Mouse (Mus musculus) splenic B cell, adult 2 months (primary cell): ENCODE measurements around the gene Cmah.
"Not testable (repeated sequence)": the region's sequence is repeated elsewhere in the genome, so short reads cannot be mapped to it uniquely, and the experiment has no call there.

Experiments used
- DNase-seq: peaks from one replicate; pipeline ENCODE4 v3.0.0-alpha.2; 2011; ENCODE audit warnings: low read depth, low spot score
- H3K27me3 ChIP-seq: 2 replicates; pipeline ENCODE4 v1.6.1; 2012; ENCODE audit warnings: mild to moderate bottlenecking, low read length, moderate library complexity, mixed read lengths; ENCODE audit not compliant: control insufficient read depth, poor library complexity, insufficient read depth, severe bottlenecking
- H3K36me3 ChIP-seq: 2 replicates; pipeline ENCODE4 v1.6.1; 2012; ENCODE audit warnings: mild to moderate bottlenecking, low read length, moderate library complexity, mixed read lengths; ENCODE audit not compliant: control insufficient read depth, poor library complexity, insufficient read depth, severe bottlenecking

The Cmah gene

GRCm38 (mm10) chr13:24330836-24331523 is 3.8 kb downstream of the Cmah start:
- H3K36me3 ChIP-seq, result no peaks in the 10 kb centered on the region
- H3K27me3 ChIP-seq, result no peaks in the 10 kb centered on the region
- no peak for DNase-seq

- Histone ChIP-seq H3K27me3 (no peaks in the 10 kb centered on the region), H3K36me3 (no peaks in the 10 kb centered on the region)
- no peak for DNase-seq
These were observed 5.3 kb downstream of the Cmah start for GRCm38 (mm10) chr13:24332537-24332936.

DNA sequence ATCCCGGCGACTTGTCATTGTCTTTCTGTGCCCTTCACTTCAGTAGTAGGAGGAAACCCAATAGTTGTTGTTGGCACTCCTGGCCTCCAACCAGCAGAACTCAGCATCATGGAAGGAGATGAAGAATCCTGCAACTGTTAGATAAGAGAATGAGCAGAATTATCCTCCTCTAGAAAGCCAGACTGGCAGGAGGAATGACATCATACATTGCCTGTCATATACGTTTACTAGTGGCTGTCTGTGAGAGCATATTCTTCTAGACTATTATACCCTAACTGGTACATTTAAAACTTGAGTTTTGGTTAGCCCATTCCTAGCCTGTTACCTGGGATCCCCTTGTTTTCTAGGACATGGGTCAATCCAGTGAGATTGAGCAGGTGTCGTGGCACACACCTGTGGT is 9.6 kb downstream of the Cmah start:
- DNase-seq, result no peak
- no peaks in the 10 kb centered on the region for H3K36me3 ChIP-seq

DNA sequence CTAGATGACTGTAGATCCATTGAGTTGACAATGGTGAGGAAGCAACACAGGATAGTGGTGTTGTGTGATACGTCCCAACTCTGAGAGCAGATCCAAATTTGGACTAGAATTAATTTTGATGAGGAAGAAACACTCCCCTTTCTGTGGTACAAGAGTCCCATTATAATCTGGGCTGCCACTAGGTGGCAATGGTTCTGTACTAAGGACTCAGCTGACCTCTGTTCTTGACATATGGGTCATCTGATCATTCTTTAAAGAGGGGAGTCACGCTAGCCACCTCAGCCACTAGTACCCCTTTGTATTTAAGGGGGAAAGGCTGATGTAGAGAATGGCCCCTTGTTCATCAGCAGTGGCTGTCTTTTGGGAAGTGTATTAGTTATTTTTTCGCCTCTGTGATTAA is 10.7 kb downstream of the Cmah start:
- no peaks in the 10 kb centered on the region for H3K36me3 ChIP-seq
- DNase-seq, result peak; percentile 82
- H3K27me3 ChIP-seq, result no peaks in the 10 kb centered on the region

More for the DNA sequence above, 9.6 kb downstream of the Cmah start:
- no peaks in the 10 kb centered on the region for H3K27me3 ChIP-seq

GRCm38 (mm10) chr13:24338343-24338861 is 11.2 kb downstream of the Cmah start:
- DNase-seq, result peak; percentile 69
- Histone ChIP-seq H3K36me3 (no peaks in the 10 kb centered on the region), H3K27me3 (no peaks in the 10 kb centered on the region)

- no peak for DNase-seq
- H3K36me3 ChIP-seq, result no peaks in the 10 kb centered on the region
- no peaks in the 10 kb centered on the region for H3K27me3 ChIP-seq
These were observed 12.7 kb downstream of the Cmah start for GRCm38 (mm10) chr13:24339907-24340306.

GRCm38 (mm10) chr13:24340462-24340861 is 13.3 kb downstream of the Cmah start:
- Histone ChIP-seq H3K27me3 (no peaks in the 10 kb centered on the region), H3K36me3 (no peaks in the 10 kb centered on the region)
- DNase-seq, result no peak

GRCm38 (mm10) chr13:24342091-24342490 is 14.9 kb downstream of the Cmah start:
- DNase-seq, result no peak
- no peaks in the 10 kb centered on the region for H3K36me3 ChIP-seq
- no peaks in the 10 kb centered on the region for H3K27me3 ChIP-seq

DNA sequence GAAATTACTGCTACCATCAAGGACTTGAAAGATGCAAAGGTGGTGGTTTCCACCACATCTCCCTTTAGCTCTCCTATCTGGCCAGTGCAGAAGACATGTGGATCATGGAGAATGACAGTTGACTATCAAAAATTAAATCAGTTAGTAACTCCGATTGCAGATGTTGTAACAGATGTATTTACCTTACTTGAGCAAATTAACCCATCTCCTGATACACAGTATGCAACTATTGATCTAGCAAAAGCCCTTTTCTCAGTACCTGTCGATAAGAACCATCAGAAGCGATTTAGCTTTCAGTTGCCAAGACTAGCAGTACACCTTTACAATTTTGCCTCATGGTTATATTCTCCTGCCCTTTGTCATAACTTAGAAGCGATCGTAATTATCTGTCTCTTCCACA is 25.8 kb downstream of the Cmah start:
- Histone ChIP-seq H3K36me3 (no peaks in the 10 kb centered on the region), H3K27me3 (no peaks in the 10 kb centered on the region)
- DNase-seq, result no peak

- no peaks in the 10 kb centered on the region for H3K27me3 ChIP-seq
- no peak for DNase-seq
- no peaks in the 10 kb centered on the region for H3K36me3 ChIP-seq
These were observed 27.5 kb downstream of the Cmah start for GRCm38 (mm10) chr13:24354751-24355150.

- DNase-seq, result no peak
- no peaks in the 10 kb centered on the region for H3K36me3 ChIP-seq
- no peaks in the 10 kb centered on the region for H3K27me3 ChIP-seq
These were observed 32.0 kb downstream of the Cmah start for GRCm38 (mm10) chr13:24359181-24359580.

DNA sequence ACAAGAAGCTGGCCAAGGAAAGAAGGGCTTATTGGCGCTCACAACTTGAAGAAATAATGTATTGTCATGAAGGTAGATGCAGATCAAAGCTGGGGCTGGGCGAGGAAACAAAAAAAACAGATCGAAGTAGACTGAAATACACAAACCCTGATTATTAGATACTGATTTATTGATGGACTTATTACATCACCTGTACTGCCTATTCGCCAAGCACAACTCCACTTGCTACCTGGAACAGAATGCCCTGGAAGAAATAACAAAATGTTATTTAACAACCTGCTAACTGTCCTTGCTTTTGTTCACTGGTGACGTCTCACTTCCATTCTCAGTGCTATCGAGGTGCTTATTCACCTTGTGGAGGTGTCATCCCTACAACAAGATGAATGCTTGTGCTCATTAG is 38.0 kb downstream of the Cmah start:
- no peak for DNase-seq
- Histone ChIP-seq H3K36me3 (no peaks in the 10 kb centered on the region), H3K27me3 (no peaks in the 10 kb centered on the region)

- no peak for DNase-seq
- Histone ChIP-seq H3K27me3 (no peaks in the 10 kb centered on the region), H3K36me3 (no peaks in the 10 kb centered on the region)
These were observed 45.8 kb downstream of the Cmah start for GRCm38 (mm10) chr13:24372893-24373599.

DNA sequence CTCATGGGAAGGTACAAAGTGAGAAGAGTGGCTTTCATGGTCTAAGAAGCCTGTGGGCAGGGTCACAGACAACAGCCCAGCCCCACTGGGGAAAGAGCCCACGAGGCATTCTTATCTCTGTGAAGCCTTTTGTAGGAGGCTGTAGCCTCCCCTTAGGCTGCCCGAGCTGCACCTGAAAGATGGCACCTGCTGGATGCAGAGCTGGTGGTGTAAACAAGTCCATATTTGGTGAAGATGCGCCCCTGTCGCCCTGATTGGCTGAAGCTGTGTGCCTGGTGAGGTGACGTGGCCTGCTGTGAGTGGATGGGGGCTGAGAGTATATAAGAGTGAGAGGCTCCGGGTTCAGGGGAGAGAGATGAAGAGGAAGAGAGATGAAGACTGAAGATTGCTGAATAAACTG is 47.4 kb downstream of the Cmah start:
- H3K36me3 ChIP-seq, DNase-seq, H3K27me3 ChIP-seq: not testable (repeated sequence)

DNA sequence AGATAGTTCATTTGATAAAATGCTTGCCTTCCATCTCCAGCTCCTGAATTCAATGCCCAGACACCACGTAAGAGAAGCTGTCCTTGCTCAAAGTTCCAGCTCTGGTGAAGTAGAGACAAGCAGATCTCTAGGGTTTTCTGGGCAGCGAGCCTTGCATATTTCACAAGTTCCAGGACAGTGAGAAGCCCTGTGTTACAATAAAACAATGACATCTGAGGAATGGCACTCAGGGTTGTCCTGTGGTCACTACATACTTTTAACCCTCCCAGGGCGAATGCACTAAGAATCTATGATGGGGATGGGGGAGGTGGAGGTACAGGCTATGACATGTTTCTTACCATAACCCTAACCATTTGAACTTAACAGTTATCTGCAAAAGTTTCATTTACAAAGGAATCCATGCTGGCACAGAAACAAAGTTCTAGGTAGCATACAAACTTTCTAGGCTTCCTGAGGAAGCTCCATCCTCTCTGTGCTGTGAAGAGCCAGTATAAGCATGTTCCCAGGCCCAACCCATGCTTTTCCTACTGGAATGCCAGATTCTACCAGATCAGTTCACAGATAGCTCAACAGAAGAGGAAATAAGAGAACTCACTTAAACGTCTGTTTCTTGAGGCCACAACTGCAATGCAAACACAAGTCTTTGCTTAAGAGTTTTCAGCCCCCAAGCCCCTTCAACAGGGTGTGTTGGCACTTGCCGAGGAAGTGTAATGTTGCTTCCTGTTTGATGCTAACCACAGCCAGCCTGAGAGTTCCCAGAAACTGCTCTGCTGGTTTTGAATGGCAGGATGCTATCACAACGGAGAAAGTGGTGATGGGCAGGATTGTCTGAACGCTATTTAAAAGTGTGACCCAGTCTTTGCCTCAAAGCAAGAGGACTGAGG is 48.4 kb downstream of the Cmah start:
- H3K27me3 ChIP-seq, result no peaks in the 10 kb centered on the region
- peak; percentile 22 for DNase-seq
- H3K36me3 ChIP-seq, result no peaks in the 10 kb centered on the region
